Mouse (Mus musculus) embryonic facial prominence, embryonic 11.5 days (tissue): Measurements from ENCODE around the gene Gm20716. TPM values are rescaled to one million over a fixed set of nuclear protein-coding genes. Genes with fewer than 3 reads are reported as not detected.

Experiments used
- ATAC-seq: fragments of 200-750 bp; cut with Nextera tagmentation; replicated peaks from 2 replicates; pipeline ENCODE4 v1.8.0; 2017; ENCODE audit warnings: low read depth; ENCODE audit not compliant: insufficient number of reproducible peaks, low FRiP score, low TSS enrichment
- DNase-seq: peaks from one replicate; pipeline ENCODE4 v3.0.0-alpha.2; 2015; ENCODE audit warnings: low spot score
- H3K27ac ChIP-seq: fragments of 300-500 bp; sonication (generic); replicated peaks from 2 replicates; pipeline ENCODE4 v1.5.1; 2014; ENCODE audit warnings: mild to moderate bottlenecking, low read depth, low read length, control low read depth
- H3K27me3 ChIP-seq: fragments of 300-500 bp; sonication (generic); 2 replicates; pipeline ENCODE4 v1.6.1; 2014; ENCODE audit warnings: mild to moderate bottlenecking, low read length, moderate library complexity, mixed read lengths; ENCODE audit not compliant: control insufficient read depth, insufficient read depth
- H3K36me3 ChIP-seq: fragments of 300-500 bp; sonication (generic); replicated peaks from 2 replicates; pipeline ENCODE4 v1.6.1; 2014; ENCODE audit warnings: low read depth, mild to moderate bottlenecking, low read length, moderate library complexity, mixed read lengths; ENCODE audit not compliant: control insufficient read depth, insufficient read depth
- H3K4me1 ChIP-seq: fragments of 300-500 bp; sonication (generic); 2 replicates; pipeline ENCODE4 v1.6.1; 2014; ENCODE audit warnings: low read length, mixed read lengths; ENCODE audit not compliant: control insufficient read depth, insufficient read depth
- H3K4me2 ChIP-seq: fragments of 300-500 bp; sonication (generic); 2 replicates; pipeline ENCODE4 v1.6.1; 2014; ENCODE audit warnings: low read depth, mild to moderate bottlenecking, control low read depth, low read length, moderate library complexity
- H3K4me3 ChIP-seq: fragments of 300-500 bp; sonication (generic); 2 replicates; pipeline ENCODE4 v1.5.1; 2014; ENCODE audit warnings: low read depth, low read length, control low read depth
- H3K9ac ChIP-seq: fragments of 300-500 bp; sonication (generic); replicated peaks from 2 replicates; pipeline ENCODE4 v1.6.1; 2014; ENCODE audit warnings: mild to moderate bottlenecking, control low read depth, low read length
- H3K9me3 ChIP-seq: fragments of 300-500 bp; sonication (generic); replicated peaks from 2 replicates; pipeline ENCODE4 v1.6.1; 2016; ENCODE audit warnings: mild to moderate bottlenecking, low read length, inconsistent platforms, mixed read lengths; ENCODE audit not compliant: control insufficient read depth
- WGBS: fragments of 180-500 bp; shearing (Covaris S2); extraction: QIAGEN DNeasy Blood & Tissue Kit; methylation state at CpG from one replicate; pipeline ENCODE4 v1.1.7; 2014; 5-methylcytosine and 5-hydroxymethylcytosine counted together
- microRNA-seq: library from miRNA; unstranded; fragments of <30 nt; microRNA quantifications from one replicate; pipeline ENCODE4, GENCODE M21; 2016; ENCODE audit warnings: borderline number of aligned reads
- polyA plus RNA-seq: library from polyadenylated mRNA; unstranded; fragments of >200 nt; fragmentation: Nextera tagmentation; extraction: Ambion mirVana; gene quantifications from 2 replicates; pipeline ENCODE4 v1.2.1, GENCODE M21; 2014

Gm20716 gene
- polyA plus RNA-seq, 1 experiment from 2014 or later = 27.2 TPM

GRCm38 (mm10) chr2:168137161-168137560 is 93.0 kb downstream of the Gm20716 start:
- H3K4me3 ChIP-seq = no peak overlapping the region
- H3K27me3 ChIP-seq = no peaks in the 10 kb centered on the region
- no peaks in the 10 kb centered on the region for H3K9me3 ChIP-seq
- ATAC-seq = no peak
- no peaks in the 10 kb centered on the region for H3K36me3 ChIP-seq
- H3K4me2 ChIP-seq = no peak overlapping the region
- WGBS = 75% methylated on average over 15 of the region's 15 CpGs
- no peak overlapping the region for H3K9ac ChIP-seq
- no peak overlapping the region for H3K27ac ChIP-seq
- no peak for DNase-seq
- no peaks in the 10 kb centered on the region for H3K4me1 ChIP-seq

Small RNA genes lying within 50 kb of the gene (microRNA-seq; reads per million reads assigned to microRNA genes)
- not detected for gene Gm24561

Other genes starting within 250 kb of the Gm20716 start
- gene Ripor3, start 219.7 kb downstream of the Gm20716 start, polyA plus RNA-seq = 0.69 and 0.77 TPM in 2 replicates
- gene Pard6b, start 149.4 kb downstream of the Gm20716 start, polyA plus RNA-seq = 4.8 and 5.1 TPM in 2 replicates
- 3.3 and 10.1 TPM in 2 replicates for gene Adnp, start 23.3 kb downstream of the Gm20716 start, polyA plus RNA-seq
- gene Dpm1, start 227 bp upstream of the Gm20716 start, polyA plus RNA-seq = 69.2 and 78.5 TPM in 2 replicates
- gene Mocs3, start 258 bp upstream of the Gm20716 start, polyA plus RNA-seq = 7.6 and 8.4 TPM in 2 replicates
- gene Kcng1, start 51.4 kb upstream of the Gm20716 start, polyA plus RNA-seq = 0.50 and 0.92 TPM in 2 replicates